Mouse (Mus musculus): ENCODE data around the gene Zswim8. TPM values are rescaled to one million over a fixed set of nuclear protein-coding genes. Genes with fewer than 3 reads are reported as not detected.

Zswim8 gene
- polyA plus RNA-seq, 1 experiment, result 37.0 TPM

DNA sequence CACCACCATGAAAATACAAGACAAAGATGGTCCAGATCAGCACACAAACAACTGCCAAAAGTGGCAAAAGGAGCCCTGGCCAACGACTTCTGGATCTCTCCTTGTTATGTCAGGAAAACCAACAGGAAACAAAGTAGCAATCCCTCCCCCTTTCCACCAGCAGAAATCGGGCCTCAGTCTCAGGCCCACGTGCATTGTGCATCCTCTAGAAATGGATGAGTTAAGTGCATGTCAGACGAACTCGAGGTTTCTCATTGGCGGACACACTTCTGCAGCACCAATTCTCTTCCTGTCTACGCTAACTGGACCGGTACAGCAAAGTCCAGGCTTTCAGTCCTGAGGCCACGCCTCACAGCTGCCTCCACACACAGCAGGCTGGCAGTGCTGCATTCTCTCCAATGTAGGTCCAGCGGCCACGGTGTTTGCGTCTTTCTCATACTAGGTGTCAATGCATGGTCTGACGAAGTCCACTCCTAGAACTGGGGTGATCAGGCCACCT, 28.6 kb downstream of the Zswim8 start:
- H3K36me3 ChIP-seq (ENCODE audit: control insufficient read depth, insufficient read depth, low read length, poor library complexity, severe bottlenecking), result peaks cover 6% of the 10 kb centered on the region
- no peaks in the 10 kb centered on the region for H3K4me1 ChIP-seq (ENCODE audit: control insufficient read depth, insufficient read depth, low read length)
- no peak overlapping the region for H3K27ac ChIP-seq (ENCODE audit: insufficient read depth, low read length)
- no peak overlapping the region for H3K9ac ChIP-seq (ENCODE audit: low read depth, poor library complexity, severe bottlenecking)
- no peak for TF ChIP-seq POLR2A (IDR thresholded peaks at IDR 0.05; ENCODE audit: insufficient read depth, low read length)
- no peak for TF ChIP-seq EP300 (IDR thresholded peaks at IDR 0.05; ENCODE audit: insufficient read depth, low read depth, low read length)
- no peak for TF ChIP-seq CTCF (IDR thresholded peaks at IDR 0.05; ENCODE audit: low read depth, low read length)
- no peak overlapping the region for H3K4me3 ChIP-seq (ENCODE audit: low read depth, low read length)
- H3K9me3 ChIP-seq (replicated peaks; ENCODE audit: control insufficient read depth, insufficient read depth, low read length, poor library complexity, severe bottlenecking), result no peaks in the 10 kb centered on the region
- no peaks in the 10 kb centered on the region for H3K27me3 ChIP-seq (ENCODE audit: control insufficient read depth, insufficient read depth, low read length, poor library complexity, severe bottlenecking)

DNA sequence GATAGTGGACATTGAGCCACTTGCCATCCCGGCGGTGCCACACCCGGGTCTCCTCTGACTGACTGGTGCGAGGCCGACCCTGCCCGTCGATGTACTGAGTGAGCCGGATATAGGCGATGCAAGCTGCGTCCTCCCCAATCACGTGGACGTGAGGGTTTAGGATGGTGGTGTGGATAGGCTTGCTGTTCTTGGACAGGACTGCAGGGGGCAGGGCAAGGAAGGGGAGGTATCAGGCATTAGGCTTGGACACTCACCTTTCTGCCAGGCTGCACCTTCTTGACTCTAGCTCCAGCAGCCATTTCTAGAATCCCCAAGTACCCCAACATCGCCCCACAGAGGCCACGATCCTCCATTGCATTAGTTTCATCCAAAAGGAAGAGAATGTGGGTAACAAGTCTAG, 30.0 kb downstream of the Zswim8 start:
- H3K4me3 ChIP-seq (ENCODE audit: low read depth, low read length), result peak overlapping the region; percentile 34
- no peaks in the 10 kb centered on the region for H3K27me3 ChIP-seq (ENCODE audit: control insufficient read depth, insufficient read depth, low read length, poor library complexity, severe bottlenecking)

DNA sequence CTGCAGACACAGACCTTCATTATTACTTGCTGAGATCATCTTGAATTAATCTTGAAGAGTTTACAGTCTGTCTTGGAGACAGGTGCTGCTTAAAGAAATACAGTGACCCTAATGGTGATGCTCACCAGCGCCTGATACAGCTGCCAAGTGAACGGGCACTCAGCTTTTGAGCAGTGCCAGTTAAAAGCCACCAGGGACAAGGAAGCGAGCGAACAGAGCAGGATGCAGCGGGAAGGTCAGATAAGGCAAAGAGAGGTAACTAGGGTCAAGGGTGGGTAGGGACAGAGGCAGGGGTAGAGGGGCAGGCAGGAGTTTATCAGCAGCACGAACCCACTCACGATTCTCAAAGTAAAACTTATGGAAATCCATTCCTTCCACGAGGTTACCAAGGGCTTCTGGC, 31.2 kb downstream of the Zswim8 start:
- Histone ChIP-seq H3K4me1 (ENCODE audit: control insufficient read depth, insufficient read depth, low read length) (no peaks in the 10 kb centered on the region), H3K9me3 (replicated peaks; ENCODE audit: control insufficient read depth, insufficient read depth, low read length, poor library complexity, severe bottlenecking) (no peaks in the 10 kb centered on the region), H3K4me3 (ENCODE audit: low read depth, low read length) (no peak overlapping the region), H3K27me3 (ENCODE audit: control insufficient read depth, insufficient read depth, low read length, poor library complexity, severe bottlenecking) (no peaks in the 10 kb centered on the region), H3K27ac (ENCODE audit: insufficient read depth, low read length) (no peak overlapping the region), H3K9ac (ENCODE audit: low read depth, poor library complexity, severe bottlenecking) (no peak overlapping the region), H3K36me3 (ENCODE audit: control insufficient read depth, insufficient read depth, low read length, poor library complexity, severe bottlenecking) (peaks cover 6% of the 10 kb centered on the region)
- TF ChIP-seq EP300 (IDR thresholded peaks at IDR 0.05; ENCODE audit: insufficient read depth, low read depth, low read length), result no peak
- no peak for TF ChIP-seq POLR2A (IDR thresholded peaks at IDR 0.05; ENCODE audit: insufficient read depth, low read length)
- TF ChIP-seq CTCF (IDR thresholded peaks at IDR 0.05; ENCODE audit: low read depth, low read length), result no peak

More for the DNA sequence above, 30.0 kb downstream of the Zswim8 start:
- H3K27ac ChIP-seq (ENCODE audit: insufficient read depth, low read length), result no peak overlapping the region
- H3K36me3 ChIP-seq (ENCODE audit: control insufficient read depth, insufficient read depth, low read length, poor library complexity, severe bottlenecking), result peaks cover 6% of the 10 kb centered on the region
- H3K4me1 ChIP-seq (ENCODE audit: control insufficient read depth, insufficient read depth, low read length), result no peaks in the 10 kb centered on the region
- TF ChIP-seq POLR2A (IDR thresholded peaks at IDR 0.05; ENCODE audit: insufficient read depth, low read length) (no peak), CTCF (IDR thresholded peaks at IDR 0.05; ENCODE audit: low read depth, low read length) (peak; percentile 82), EP300 (IDR thresholded peaks at IDR 0.05; ENCODE audit: insufficient read depth, low read depth, low read length) (no peak)
- H3K9ac ChIP-seq (ENCODE audit: low read depth, poor library complexity, severe bottlenecking), result 0 out of 2 replicates have a peak overlapping the region, but pooled peaks have one; percentile 14
- no peaks in the 10 kb centered on the region for H3K9me3 ChIP-seq (replicated peaks; ENCODE audit: control insufficient read depth, insufficient read depth, low read length, poor library complexity, severe bottlenecking)

- TF ChIP-seq EP300 (IDR thresholded peaks at IDR 0.05; ENCODE audit: insufficient read depth, low read depth, low read length) (no peak), POLR2A (IDR thresholded peaks at IDR 0.05; ENCODE audit: insufficient read depth, low read length) (no peak), CTCF (IDR thresholded peaks at IDR 0.05; ENCODE audit: low read depth, low read length) (no peak)
- no peak overlapping the region for H3K4me3 ChIP-seq (ENCODE audit: low read depth, low read length)
- peaks cover 6% of the 10 kb centered on the region for H3K36me3 ChIP-seq (ENCODE audit: control insufficient read depth, insufficient read depth, low read length, poor library complexity, severe bottlenecking)
- H3K4me1 ChIP-seq (ENCODE audit: control insufficient read depth, insufficient read depth, low read length), result no peaks in the 10 kb centered on the region
- no peak overlapping the region for H3K9ac ChIP-seq (ENCODE audit: low read depth, poor library complexity, severe bottlenecking)
- H3K9me3 ChIP-seq (replicated peaks; ENCODE audit: control insufficient read depth, insufficient read depth, low read length, poor library complexity, severe bottlenecking), result no peaks in the 10 kb centered on the region
- H3K27ac ChIP-seq (ENCODE audit: insufficient read depth, low read length), result no peak overlapping the region
- H3K27me3 ChIP-seq (ENCODE audit: control insufficient read depth, insufficient read depth, low read length, poor library complexity, severe bottlenecking), result no peaks in the 10 kb centered on the region
Measured at GRCm38 (mm10) chr14:20741301-20741700, 33.9 kb downstream of the Zswim8 start.

DNA sequence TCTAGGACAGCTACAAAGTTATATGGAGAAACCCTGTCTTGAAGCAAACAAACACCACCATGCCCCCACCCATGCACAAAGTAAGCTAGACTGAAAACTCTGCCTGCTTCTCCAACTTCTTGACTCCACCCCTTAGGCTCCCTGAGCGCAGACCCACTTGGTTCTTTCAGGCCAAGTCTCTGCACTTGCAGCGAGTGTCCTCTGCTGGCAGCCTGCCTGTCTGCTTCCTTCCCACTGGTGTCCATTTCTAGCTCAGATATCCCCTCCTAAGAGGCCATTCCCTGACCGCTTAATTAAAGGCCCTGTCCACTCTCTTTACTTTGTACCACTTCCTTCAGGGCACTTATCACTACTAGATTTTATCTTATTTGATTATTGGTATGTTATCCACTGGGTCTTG, 36.3 kb downstream of the Zswim8 start:
- no peaks in the 10 kb centered on the region for H3K9me3 ChIP-seq (replicated peaks; ENCODE audit: control insufficient read depth, insufficient read depth, low read length, poor library complexity, severe bottlenecking)
- no peaks in the 10 kb centered on the region for H3K4me1 ChIP-seq (ENCODE audit: control insufficient read depth, insufficient read depth, low read length)
- H3K36me3 ChIP-seq (ENCODE audit: control insufficient read depth, insufficient read depth, low read length, poor library complexity, severe bottlenecking), result peaks cover 6% of the 10 kb centered on the region
- no peak overlapping the region for H3K4me3 ChIP-seq (ENCODE audit: low read depth, low read length)
- H3K9ac ChIP-seq (ENCODE audit: low read depth, poor library complexity, severe bottlenecking), result no peak overlapping the region
- no peak for TF ChIP-seq EP300 (IDR thresholded peaks at IDR 0.05; ENCODE audit: insufficient read depth, low read depth, low read length)
- TF ChIP-seq POLR2A (IDR thresholded peaks at IDR 0.05; ENCODE audit: insufficient read depth, low read length), result no peak
- no peak for TF ChIP-seq CTCF (IDR thresholded peaks at IDR 0.05; ENCODE audit: low read depth, low read length)
- H3K27ac ChIP-seq (ENCODE audit: insufficient read depth, low read length), result no peak overlapping the region
- H3K27me3 ChIP-seq (ENCODE audit: control insufficient read depth, insufficient read depth, low read length, poor library complexity, severe bottlenecking), result no peaks in the 10 kb centered on the region

DNA sequence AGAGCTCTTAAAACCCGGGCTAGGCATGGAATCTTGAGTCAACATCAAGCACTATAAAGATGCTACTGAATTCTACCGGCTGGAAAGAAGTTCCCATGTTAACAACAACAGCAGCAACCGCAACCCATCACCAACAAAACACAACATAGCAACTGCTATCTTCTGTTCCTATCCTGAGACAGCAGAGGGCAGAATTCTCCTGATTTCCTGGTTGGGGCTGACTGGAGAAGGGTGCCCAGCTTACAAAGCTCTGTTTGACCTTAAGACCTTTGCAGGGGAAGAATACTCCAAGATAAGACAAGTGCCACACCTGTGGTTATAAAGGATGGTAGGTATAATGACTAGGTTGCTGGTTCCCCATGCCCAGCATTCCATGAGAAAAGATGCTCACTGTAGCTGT, 39.6 kb downstream of the Zswim8 start:
- H3K9me3 ChIP-seq (replicated peaks; ENCODE audit: control insufficient read depth, insufficient read depth, low read length, poor library complexity, severe bottlenecking), result no peaks in the 10 kb centered on the region
- H3K4me1 ChIP-seq (ENCODE audit: control insufficient read depth, insufficient read depth, low read length), result no peaks in the 10 kb centered on the region
- no peaks in the 10 kb centered on the region for H3K27me3 ChIP-seq (ENCODE audit: control insufficient read depth, insufficient read depth, low read length, poor library complexity, severe bottlenecking)
- H3K36me3 ChIP-seq (ENCODE audit: control insufficient read depth, insufficient read depth, low read length, poor library complexity, severe bottlenecking), result no peaks in the 10 kb centered on the region
- H3K9ac ChIP-seq (ENCODE audit: low read depth, poor library complexity, severe bottlenecking), result no peak overlapping the region
- no peak overlapping the region for H3K27ac ChIP-seq (ENCODE audit: insufficient read depth, low read length)
- no peak overlapping the region for H3K4me3 ChIP-seq (ENCODE audit: low read depth, low read length)
- TF ChIP-seq CTCF (IDR thresholded peaks at IDR 0.05; ENCODE audit: low read depth, low read length) (no peak), POLR2A (IDR thresholded peaks at IDR 0.05; ENCODE audit: insufficient read depth, low read length) (no peak), EP300 (IDR thresholded peaks at IDR 0.05; ENCODE audit: insufficient read depth, low read depth, low read length) (no peak)
